Mouse (Mus musculus) gastrocnemius, postnatal 36 days (tissue): ENCODE results near the gene Ccdc24. TPM values are rescaled to one million over a fixed set of nuclear protein-coding genes. Genes with fewer than 3 reads are reported as not detected.
A peak's percentile ranks its signal among the peaks of the same experiment; 100 is the strongest.

ENCODE experiments used
- DNase-seq, 2 experiments: peaks; one replicate each; pipeline ENCODE4 v3.0.0; 2022
- intact Hi-C: fragments of 180-260 bp; cut with DNase I; formaldehyde crosslinking; loops from one replicate; pipeline ENCODE4 v1.15.1; 2025
- total RNA-seq, 2 experiments: library from RNA; stranded (reverse); gene quantifications; 2 replicates each; pipeline ENCODE4 v1.2.3; 2021

Gene Ccdc24
- total RNA-seq, 2 experiments from 2014 or later = 0.33 TPM; not detected in 1

DNA sequence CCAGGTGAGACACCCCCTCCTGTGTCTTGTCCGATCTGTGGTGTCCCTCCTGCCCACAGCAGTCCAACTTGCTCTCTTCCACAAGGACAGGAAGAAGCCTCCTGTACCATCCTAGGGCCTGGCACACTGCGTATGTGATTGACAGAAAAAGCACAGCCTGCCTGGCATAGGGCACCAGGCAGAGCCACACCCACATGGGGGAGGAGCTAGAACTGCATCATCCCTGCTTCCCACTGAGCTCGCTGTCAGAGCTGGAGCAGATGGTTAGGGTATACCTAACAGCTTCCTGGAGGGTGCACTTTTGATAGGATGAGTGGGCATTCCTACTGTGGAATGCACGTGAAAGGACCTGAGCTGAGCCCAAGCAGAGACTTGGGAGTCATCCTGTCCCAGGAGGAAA is 9.5 kb downstream of the Ccdc24 start:
- intact Hi-C loops = loop anchor here (10.0 kb wide), 1 partner anchor 148 kb away; no protein-coding TSS in a partner anchor

DNA sequence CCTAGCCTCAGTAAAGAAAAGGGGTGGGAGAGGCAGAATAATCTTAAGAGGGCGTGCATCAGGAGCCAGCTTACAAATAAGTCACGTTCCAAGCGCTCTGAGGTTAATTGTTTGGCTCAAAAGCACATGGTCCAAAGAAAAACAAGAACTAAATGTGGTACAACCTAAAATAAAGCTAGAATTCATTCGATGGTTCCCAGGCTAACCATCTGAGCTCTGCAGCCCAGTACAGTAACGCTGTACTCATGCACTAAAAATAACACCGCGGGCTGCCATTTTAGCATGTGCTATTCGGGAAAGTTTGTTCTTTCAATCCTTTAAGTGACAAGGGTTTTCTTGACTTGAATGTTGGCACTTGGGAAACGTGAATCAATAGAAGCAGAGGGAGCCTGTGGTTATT is 11.8 kb downstream of the Ccdc24 start:
- no peak for DNase-seq
- intact Hi-C loops = loop anchor here (10.0 kb wide), 1 partner anchor 146 kb away; no protein-coding TSS in a partner anchor

More for the DNA sequence above, 9.5 kb downstream of the Ccdc24 start:
- DNase-seq = no peak

DNA sequence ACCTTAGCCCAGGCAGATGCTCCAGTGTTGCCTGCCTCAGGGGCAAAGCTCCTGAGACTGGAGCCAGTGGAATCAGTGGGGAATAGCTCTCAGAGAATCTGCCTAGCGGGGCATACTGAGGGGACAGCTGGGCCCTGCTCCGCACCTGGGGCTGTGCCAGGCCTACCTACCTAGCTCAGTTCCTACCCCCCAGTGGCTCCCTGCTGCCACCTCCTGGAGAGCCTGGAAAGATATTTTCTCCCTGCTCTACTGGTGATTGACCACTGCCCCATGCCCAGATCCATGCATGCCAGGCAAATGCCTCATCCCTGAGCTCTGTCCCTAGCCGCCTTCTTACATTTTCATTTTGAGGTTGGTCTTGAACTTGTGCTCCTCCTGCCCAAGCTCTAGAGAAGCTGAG is 13.6 kb downstream of the Ccdc24 start:
- intact Hi-C loops = loop anchor here (2.0 kb wide), 1 partner anchor 30 kb away; no protein-coding TSS in a partner anchor
- peak; percentile 45 to 68 for DNase-seq

DNA sequence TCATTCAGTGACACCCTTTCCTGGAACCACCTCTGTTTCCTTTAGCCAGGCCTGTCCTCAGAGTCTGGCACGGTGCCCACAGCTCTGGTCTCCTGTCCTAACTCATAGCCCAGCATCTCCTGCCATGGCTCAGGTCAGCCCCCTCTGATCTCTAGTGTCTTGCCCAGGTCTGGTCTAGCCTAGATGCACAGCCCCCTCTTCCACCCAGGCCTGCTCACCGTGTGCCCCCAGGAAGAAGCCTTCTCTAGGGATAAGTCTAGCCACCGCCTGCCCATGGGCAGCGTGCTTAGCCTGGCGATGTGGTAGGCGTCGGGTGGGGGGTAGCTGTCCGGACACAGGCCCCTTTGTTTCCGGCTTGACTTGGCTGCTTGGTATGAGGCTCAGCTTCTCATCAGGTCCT is 17.2 kb downstream of the Ccdc24 start:
- intact Hi-C loops = no loop called here

DNA sequence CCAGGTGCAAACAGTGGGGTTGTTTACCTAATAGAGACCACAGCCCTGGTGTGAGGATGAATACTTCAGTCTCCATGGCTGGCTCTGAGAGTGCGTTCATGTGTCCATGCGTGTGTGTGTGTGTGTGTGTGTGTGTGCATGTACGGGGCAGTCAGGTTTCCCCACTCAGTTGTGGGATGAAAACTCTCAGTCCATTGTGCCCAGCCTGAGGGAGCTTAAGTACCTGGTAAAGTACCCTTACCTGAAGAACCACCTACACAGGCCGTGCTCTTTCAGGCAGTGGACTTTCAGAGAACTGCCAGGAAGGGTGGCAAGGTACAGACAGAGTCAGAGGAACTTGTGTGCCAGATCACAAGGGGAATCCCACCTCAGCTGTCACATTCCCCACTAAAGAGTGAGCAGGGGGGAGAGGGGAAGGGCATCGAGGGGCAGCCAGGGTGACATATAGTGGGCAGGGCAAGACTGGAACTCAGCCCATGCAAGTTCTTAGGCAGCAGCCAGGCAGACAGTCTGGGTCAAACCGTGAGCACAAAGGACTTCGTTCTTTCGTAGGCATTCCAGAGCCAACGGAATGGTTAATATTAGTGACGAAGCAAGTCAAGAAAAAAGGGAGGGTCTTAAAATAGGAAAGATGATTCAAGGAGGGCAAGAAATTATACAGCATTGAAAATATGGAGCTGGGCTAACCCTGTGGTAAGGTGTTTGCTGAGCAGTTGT is 20.0 kb downstream of the Ccdc24 start:
- no peak for DNase-seq
- intact Hi-C loops = no loop called here

More for the DNA sequence above, 17.2 kb downstream of the Ccdc24 start:
- DNase-seq = no peak

DNA sequence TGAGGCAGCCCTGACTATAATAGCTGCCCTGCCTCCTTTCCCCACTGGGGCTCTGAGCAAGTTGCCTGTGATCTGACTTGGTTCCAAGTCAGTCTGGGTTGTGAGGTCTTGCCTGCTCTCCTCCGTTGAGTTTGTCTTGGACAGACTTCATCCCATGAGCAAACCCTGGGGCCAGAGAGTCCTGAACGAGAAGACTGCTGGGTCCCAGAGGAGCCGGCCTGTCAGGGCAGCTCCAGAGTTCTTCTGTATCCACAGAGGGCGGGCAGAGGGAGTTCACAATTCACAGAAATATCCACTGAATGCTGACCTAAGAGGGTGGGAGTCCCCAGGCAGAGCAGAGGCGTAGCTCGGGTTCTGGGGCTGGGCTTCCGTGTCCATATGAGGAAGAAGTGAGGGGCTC is 21.5 kb downstream of the Ccdc24 start:
- no peak for DNase-seq
- intact Hi-C loops = no loop called here

DNA sequence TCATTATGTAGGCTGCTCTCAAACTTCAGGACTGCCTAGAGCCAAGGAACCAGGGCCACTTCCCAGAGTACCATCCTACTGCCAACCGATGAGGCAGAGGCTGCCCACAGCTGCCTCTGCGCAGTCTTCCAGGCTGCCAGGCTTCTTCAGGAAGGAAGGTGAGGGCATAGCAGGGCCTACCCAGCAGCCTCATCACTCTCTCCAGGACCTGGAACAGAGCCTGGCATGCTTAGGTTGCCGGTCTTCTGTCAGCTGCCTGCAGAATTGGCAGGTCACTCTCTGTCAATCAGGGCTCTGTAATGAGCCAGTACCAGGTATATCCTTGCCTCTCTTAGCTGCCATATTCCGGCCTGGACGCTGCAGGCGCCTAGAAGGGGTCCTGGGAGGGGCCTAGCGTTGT is 22.2 kb downstream of the Ccdc24 start:
- peak in 1 of 2 experiments; percentile 42 for DNase-seq
- intact Hi-C loops = no loop called here

DNA sequence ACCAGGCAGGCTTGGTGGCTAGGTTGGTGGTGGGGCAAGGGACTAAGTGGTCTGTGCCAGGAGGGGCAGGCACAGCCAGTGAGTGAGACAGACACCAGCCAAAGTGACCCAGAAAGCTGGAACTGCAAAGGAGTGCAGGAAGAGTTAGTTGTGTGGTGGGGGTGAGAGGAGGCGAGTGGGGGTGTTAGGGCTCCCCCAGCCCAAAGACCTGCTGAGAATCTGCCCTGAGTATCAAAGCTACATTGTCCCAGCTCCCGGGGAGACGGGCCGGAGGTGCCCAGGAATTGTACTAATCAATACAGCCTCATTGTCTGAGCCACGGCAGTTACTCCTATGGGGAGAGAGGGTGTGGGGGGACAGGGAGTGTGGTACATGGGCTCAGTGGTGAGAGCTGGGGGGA is 22.9 kb downstream of the Ccdc24 start:
- intact Hi-C loops = no loop called here
- no peak for DNase-seq

DNA sequence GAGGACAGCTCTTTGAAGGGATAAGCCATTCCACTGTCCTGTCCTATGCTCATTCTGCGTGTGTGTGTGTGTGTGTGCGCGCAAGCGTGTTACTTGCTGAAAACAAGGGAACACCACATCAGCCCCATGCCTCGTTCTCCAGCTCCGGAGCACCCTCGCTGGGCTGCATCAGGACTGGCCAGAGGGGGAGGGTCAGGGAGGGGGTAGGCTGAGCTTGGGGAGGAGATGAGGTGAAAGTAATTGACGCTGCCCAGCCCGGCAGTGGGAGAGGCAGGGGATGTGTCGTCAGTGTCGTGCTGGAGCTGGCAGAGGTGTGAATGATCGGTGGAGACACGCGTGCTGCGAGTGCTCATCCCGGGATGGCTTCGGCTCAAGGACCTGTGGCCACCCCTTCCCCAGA is 23.3 kb downstream of the Ccdc24 start:
- DNase-seq = no peak
- intact Hi-C loops = no loop called here

DNA sequence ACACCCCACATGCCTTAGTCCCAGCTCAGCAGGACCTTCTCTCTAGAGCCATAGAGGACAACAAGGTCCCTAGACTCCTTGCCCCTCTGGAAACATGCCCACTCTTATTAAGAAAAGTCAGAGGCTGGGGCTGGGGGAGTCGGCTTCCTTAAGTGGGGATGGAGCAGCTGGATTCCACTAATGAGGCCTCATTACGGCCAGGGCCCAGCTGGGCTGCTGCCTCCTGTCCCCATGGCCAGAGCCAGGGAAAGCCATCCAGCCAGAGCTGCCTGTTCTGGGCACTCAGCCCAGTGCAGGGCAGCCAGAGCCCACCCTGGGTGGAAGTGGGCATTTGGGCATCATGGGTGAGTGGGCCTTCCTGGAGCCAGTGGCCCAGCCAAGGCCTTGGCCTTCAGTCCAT is 25.3 kb downstream of the Ccdc24 start:
- peak in 1 of 2 experiments; percentile 0 for DNase-seq
- intact Hi-C loops = no loop called here

DNA sequence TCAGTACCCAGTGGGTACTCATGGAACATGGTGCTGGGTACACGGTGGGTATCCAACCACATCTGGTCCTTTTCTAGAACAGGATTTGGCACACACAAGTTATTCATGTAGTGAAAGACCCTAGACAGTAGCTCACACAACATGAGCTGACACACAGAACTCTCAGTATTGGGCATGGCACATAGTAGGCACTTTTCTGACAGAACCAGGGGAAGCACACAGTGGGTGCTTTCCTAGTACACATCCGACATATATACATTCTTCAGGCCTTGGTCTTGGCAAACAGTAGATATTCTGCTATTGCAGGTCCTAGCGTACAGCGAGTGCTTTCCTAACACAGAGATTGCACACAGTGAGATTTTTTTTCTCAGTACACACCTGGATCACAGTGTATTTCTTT is 26.1 kb downstream of the Ccdc24 start:
- no peak for DNase-seq
- intact Hi-C loops = no loop called here

DNA sequence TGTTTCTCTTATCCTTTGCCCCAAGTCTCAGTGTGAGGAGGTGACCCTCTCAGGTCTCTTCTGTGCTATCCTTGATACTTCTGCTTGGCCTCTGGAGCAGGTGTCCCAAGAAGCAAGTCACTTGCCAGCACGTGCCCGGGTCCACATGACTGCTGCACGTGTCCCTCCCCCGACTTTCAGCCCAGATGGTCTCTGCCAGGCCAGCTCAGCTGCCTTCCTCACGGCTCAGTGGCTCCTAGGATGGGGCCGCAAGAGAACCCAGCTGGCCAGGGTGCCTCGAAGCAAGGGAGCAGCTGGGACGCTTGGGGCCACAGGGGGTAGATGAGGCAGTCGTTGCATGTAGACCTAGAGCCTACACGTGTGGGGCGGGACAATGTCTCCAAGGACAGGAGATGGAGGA is 27.0 kb downstream of the Ccdc24 start:
- no peak for DNase-seq
- intact Hi-C loops = no loop called here

DNA sequence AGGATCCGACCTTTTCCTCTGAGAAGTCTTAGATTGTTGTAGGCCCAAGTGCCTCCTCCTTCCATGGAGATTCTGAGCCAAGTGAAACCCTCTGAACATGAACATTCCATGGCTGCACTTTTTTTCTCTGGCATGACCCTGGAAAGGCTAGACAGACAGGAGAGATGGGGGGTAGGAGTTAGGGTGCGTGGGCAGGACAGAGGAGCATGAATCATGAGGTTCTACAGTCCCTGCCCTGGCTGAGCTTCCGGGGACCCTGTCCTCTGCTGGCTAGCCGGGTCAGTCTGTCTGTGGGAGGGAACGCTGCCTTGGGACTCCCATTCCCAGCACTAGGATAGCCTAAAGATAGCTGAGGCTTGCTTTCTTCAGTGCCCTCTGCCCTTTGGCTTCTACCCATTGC is 27.9 kb downstream of the Ccdc24 start:
- intact Hi-C loops = no loop called here

DNA sequence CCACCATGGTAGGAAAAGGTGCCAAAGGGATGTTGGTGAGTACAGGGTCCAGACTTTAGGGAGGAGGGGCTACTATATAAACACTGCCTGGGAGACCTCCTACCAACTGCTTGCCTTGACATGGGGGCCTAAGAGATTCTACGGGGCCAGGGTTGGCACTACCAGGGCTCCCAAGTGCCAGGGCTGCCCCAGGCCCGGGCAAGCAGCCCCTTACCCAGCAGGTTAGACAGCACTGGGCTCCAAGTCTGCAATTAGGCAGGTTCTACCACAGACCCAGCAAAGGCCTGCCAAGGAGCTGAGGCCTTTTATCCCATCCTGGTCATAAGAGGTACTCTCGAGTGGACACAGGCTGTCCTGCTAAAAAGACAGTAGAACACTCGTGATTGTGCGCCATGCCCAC is 29.3 kb downstream of the Ccdc24 start:
- intact Hi-C loops = no loop called here
- DNase-seq = no peak

More for the DNA sequence above, 27.9 kb downstream of the Ccdc24 start:
- no peak for DNase-seq

DNA sequence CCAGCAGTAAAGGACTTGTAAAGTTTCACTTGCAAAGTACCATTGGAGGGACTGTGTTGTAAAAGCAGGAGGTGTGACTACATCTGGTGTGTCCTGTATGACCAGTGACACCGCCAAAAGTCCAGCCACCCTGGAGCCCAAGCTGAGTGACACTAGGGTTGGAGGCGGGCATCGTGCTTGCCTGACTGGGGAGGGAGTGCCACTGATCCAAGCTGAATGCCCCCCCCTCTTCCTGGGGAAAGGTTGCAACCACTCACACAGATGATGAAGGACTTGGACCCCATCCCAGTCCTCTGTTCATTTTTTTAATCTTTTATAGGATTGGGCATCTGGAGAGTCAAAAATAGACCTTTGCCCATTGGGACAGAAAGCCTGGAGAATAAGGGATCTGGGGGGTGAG is 30.8 kb downstream of the Ccdc24 start:
- intact Hi-C loops = no loop called here

DNA sequence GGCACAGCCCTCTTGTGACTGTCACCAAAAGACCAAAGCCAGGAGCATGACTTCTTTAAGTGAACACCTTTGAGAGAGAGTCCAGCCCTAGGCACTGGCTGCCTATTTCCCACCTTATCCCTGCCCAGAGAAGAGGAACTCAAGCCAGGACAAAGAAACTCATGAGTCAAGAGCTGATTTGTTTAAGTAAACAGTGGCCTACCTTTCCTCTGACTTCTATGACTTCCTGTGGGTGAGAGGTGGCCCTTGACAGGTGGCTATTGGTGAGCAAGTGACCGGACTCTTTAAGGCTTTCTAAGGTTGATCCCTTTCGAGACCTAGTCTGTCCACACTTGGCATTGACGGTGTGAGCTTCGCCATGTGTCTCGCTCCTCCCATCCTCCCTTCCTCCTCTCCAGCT is 31.5 kb downstream of the Ccdc24 start:
- intact Hi-C loops = no loop called here
- DNase-seq = no peak

More for the DNA sequence above, 30.8 kb downstream of the Ccdc24 start:
- DNase-seq = no peak

DNA sequence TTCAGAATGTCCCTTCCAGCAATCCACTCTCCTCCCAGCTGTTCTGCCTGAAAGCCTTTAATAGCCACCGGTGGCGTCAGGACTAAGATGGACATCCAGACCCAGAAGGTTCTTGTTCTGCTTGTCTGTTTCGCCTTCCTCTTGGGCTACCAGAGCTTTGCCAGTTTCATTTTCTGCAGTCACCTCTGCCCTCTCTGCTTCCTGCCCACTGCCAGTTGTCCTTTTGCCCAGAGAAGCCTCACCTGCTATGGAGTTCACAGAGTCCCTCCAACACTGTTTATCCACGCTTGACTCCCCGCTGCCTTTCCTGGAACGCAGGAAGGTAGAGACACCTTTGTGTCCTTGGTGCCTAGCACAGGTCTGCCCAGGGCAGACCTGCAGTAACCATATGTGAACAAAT is 33.0 kb downstream of the Ccdc24 start:
- intact Hi-C loops = loop anchor here (5.0 kb wide), 1 partner anchor 78 kb away; no protein-coding TSS in a partner anchor
- no peak for DNase-seq

DNA sequence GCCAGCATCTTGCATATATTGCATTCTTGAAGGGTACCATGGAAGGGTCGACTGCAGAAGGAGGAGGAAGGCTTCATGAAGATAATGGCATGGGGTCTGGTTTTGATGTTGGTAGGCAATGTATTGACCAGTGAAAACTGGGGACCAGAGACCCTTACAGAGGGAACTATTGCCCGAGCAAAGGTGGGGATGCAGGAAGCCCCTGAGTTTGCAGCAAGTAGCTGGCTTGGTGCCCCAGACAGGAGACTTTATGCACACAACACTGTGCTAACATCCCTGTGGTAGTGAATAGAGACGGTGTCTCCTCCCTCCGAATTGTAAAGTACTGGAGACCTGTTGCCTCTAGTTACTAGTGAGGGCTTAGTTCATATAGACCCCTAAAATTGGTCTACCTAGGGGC is 35.1 kb downstream of the Ccdc24 start:
- intact Hi-C loops = loop anchor here (5.0 kb wide), 1 partner anchor 80 kb away; no protein-coding TSS in a partner anchor
- DNase-seq = no peak

DNA sequence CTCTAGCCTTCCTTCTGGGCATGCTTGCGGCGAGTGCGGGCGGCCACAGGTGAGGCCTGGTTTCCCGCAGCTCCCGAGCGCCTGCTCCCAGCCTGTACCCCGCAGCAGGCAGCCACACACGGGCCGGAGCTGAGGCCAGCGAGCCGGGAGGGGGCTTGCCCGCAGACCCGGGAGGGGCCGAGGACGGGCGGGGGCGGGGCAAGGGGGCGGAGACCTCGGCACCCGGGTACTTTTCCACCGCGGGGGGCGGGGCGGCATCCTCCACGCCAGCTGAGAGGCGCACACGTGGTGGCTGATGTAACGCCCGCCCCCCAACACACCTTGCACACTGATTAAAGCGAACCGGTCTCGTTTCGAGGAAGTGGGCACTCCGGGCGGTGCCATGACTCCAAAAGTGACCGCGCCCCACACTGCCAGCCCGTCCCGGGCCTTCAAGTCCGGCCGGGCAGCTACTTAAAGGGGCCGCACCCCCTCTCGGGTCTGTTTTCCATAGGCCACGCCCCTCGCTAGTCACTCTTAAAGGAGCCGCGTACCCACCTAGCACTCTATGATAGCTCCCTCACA is 36.1 kb downstream of the Ccdc24 start:
- intact Hi-C loops = loop anchor here (5.0 kb wide), 1 partner anchor 81 kb away; no protein-coding TSS in a partner anchor
- DNase-seq = peak; percentile 79 to 86

DNA sequence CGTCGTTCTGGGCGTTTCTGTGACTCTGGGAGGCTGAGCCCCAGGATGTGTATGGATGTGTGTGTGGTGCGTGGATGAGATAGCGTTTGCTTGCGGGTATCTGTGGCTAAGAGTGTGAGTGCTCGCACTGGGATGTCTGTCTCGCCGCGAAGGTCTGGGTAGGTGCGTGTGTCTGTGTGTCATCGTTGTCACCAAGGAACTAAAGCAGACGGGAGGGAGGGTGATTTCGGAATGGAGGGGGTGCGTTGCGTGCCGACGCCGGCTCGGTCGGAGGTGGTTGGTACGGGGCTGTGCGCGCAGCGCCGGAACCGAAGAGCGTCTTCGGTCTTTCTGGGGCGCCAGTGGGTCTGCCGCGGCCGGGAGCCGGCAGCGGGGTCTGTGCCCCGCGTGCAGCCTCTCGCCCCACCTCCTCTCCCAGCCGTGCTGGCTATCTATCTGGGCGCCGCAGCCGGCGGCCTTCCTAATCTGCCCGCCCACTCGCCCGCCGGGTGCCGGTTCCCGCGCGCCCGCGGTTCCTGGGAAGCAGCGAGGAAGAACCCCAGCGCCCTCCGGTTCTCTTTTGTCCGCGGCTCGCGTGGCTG is 36.7 kb downstream of the Ccdc24 start:
- peak in 1 of 2 experiments; percentile 34 for DNase-seq
- intact Hi-C loops = loop anchor here (5.0 kb wide), 1 partner anchor 82 kb away; no protein-coding TSS in a partner anchor

DNA sequence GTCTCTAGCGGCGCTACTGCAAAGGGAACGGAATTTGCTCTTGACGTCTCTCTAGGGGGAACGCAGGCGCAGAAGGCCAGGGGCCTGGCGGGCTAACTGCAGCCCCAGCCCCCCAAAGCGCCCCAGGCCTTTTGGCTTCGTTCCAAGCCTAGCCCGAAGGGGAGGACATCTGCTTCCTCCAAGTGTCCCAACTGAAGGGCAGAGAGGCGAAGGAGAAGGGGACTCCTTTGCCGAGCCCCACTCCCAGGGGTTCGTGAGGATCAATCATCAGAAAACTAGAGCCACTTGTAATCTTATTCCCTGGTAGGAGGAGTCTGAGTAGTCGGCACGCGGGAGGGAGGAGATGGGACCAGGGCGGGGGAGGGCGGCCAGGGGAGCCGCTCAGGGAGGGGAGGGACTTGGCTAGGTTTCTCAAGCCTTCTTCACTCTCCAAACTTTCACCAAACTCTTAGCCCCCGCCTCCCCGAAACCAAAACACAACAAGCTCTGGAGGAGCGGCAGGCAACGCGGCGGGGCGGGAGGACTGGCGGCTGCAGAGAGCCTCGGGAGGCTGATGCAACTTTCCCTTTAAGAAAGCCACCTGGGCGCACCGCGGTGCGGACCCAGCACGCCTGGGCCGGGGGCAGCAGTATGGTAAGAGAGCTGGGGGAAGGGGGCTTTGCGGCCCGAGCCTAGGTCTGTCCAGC is 37.4 kb downstream of the Ccdc24 start:
- DNase-seq = peak; percentile 53 to 55
- intact Hi-C loops = loop anchor here (5.0 kb wide), 2 partner anchors 82 to 92 kb away; partner anchors contain the start of gene Artn
